Mouse (Mus musculus) testis, adult 2 months (tissue): ENCODE data around the gene Rin3.

Experiments used
- CTCF ChIP-seq: fragments of 200-500 bp; IDR thresholded peaks from 2 replicates; pipeline ENCODE4 v1.5.1; 2012; ENCODE audit warnings: low read depth, mild to moderate bottlenecking, inconsistent platforms, low read length, moderate library complexity; ENCODE audit not compliant: control insufficient read depth, insufficient read depth, insufficient replicate concordance
- POLR2A ChIP-seq: fragments of 200-500 bp; IDR thresholded peaks from 2 replicates; pipeline ENCODE4 v1.6.1; 2012; ENCODE audit warnings: low read depth, mild to moderate bottlenecking, inconsistent platforms, low read length, moderate library complexity; ENCODE audit not compliant: control insufficient read depth

- TF ChIP-seq POLR2A (no peak), CTCF (no peak)
Measured at GRCm38 (mm10) chr12:102424456-102424855, 141.6 kb downstream of the Rin3 start.
